Mouse (Mus musculus) testis, adult 2 months (tissue): ENCODE data around the gene Ptpra.

Experiments used
- CTCF ChIP-seq: fragments of 200-500 bp; IDR thresholded peaks from 2 replicates; pipeline ENCODE4 v1.5.1; 2012; ENCODE audit warnings: low read depth, mild to moderate bottlenecking, inconsistent platforms, low read length, moderate library complexity; ENCODE audit not compliant: control insufficient read depth, insufficient read depth, insufficient replicate concordance
- POLR2A ChIP-seq: fragments of 200-500 bp; IDR thresholded peaks from 2 replicates; pipeline ENCODE4 v1.6.1; 2012; ENCODE audit warnings: low read depth, mild to moderate bottlenecking, inconsistent platforms, low read length, moderate library complexity; ENCODE audit not compliant: control insufficient read depth

DNA sequence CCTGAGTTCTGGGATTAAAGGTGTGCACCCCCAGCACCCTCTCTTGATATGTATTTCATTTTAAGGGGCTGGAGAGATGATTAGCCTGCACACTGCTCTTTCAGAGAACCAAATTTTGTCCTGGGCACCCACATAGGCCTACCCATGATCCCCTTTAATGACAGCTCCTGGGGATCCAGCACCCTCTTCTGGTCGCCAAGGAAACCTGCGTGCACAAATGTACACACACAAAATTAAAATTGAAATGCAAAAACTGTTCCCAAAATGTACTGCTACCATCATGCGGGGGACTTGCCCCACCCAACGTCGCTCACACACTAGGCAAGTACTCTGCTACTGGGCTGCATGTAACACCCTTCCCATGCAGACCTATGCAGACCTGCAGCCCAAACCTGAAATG lies 124.9 kb downstream of the Ptpra start:
- TF ChIP-seq CTCF: no peak
- TF ChIP-seq POLR2A: no peak
